Mouse (Mus musculus): Measurements from ENCODE around the gene Bicral. TPM values are rescaled to one million over a fixed set of nuclear protein-coding genes. Genes with fewer than 3 reads are reported as not detected.
"Not testable (repeated sequence)": the region's sequence is repeated elsewhere in the genome, so short reads cannot be mapped to it uniquely, and the experiment has no call there.

The Bicral gene
- polyA plus RNA-seq, 1 experiment from 2014 or later = 3.4 TPM

GRCm38 (mm10) chr17:46855328-46856106 is 2.8 kb downstream of the Bicral start:
- H3K27ac ChIP-seq (replicated peaks) = peak overlapping the region; percentile 100
- peaks cover 39% of the 10 kb centered on the region for H3K4me1 ChIP-seq
- no peaks in the 10 kb centered on the region for H3K9me3 ChIP-seq
- H3K9ac ChIP-seq = peak overlapping the region; percentile 100
- WGBS = 53% methylated on average over 15 of the region's 15 CpGs
- H3K4me2 ChIP-seq = peak overlapping the region; percentile 83
- ATAC-seq (ENCODE audit: extremely low read depth, insufficient number of reproducible peaks, low FRiP score, low TSS enrichment) = no peak
- H3K4me3 ChIP-seq = peak overlapping the region; percentile 98
- no peaks in the 10 kb centered on the region for H3K27me3 ChIP-seq (replicated peaks)
- H3K36me3 ChIP-seq = no peaks in the 10 kb centered on the region

GRCm38 (mm10) chr17:46854640-46855110 is 3.6 kb downstream of the Bicral start:
- Histone ChIP-seq H3K4me3 (peak overlapping the region; percentile 98), H3K36me3 (no peaks in the 10 kb centered on the region), H3K9me3 (no peaks in the 10 kb centered on the region), H3K9ac (peak overlapping the region; percentile 100), H3K27me3 (replicated peaks) (no peaks in the 10 kb centered on the region), H3K4me2 (peak overlapping the region; percentile 83), H3K27ac (replicated peaks) (peak overlapping the region; percentile 100), H3K4me1 (peaks cover 39% of the 10 kb centered on the region)
- ATAC-seq (ENCODE audit: extremely low read depth, insufficient number of reproducible peaks, low FRiP score, low TSS enrichment) = no peak
- WGBS = 15% methylated on average over 8 of the region's 8 CpGs

GRCm38 (mm10) chr17:46854096-46854495 is 4.2 kb downstream of the Bicral start:
- Histone ChIP-seq H3K9ac (0 out of 2 replicates have a peak overlapping the region, but pooled peaks have one; percentile 100), H3K27me3 (replicated peaks) (no peaks in the 10 kb centered on the region), H3K36me3 (no peaks in the 10 kb centered on the region), H3K27ac (replicated peaks) (peak overlapping the region; percentile 100), H3K4me2 (peak overlapping the region; percentile 83; the same call in 1 of the 2 replicates), H3K4me1 (peaks cover 38% of the 10 kb centered on the region), H3K9me3 (no peaks in the 10 kb centered on the region), H3K4me3 (no peak overlapping the region; the same call in 1 of the 2 replicates)
- 65% methylated on average over 7 of the region's 7 CpGs for WGBS
- ATAC-seq (ENCODE audit: extremely low read depth, insufficient number of reproducible peaks, low FRiP score, low TSS enrichment) = no peak

- Histone ChIP-seq H3K36me3 (no peaks in the 10 kb centered on the region), H3K9me3 (no peaks in the 10 kb centered on the region), H3K27me3 (replicated peaks) (no peaks in the 10 kb centered on the region), H3K4me3 (no peak overlapping the region), H3K9ac (peak overlapping the region; percentile 54; the same call in 1 of the 2 replicates), H3K27ac (replicated peaks) (peak overlapping the region; percentile 100), H3K4me2 (peak overlapping the region; percentile 40), H3K4me1 (peaks cover 36% of the 10 kb centered on the region)
- no peak for ATAC-seq (ENCODE audit: extremely low read depth, insufficient number of reproducible peaks, low FRiP score, low TSS enrichment)
- 31% methylated on average over 6 of the region's 6 CpGs for WGBS
These were observed 5.0 kb downstream of the Bicral start for GRCm38 (mm10) chr17:46853281-46853680.

- H3K27me3 ChIP-seq (replicated peaks) = no peaks in the 10 kb centered on the region
- H3K4me2 ChIP-seq = peak overlapping the region; percentile 40
- H3K9me3 ChIP-seq = no peaks in the 10 kb centered on the region
- peak overlapping the region; percentile 54; the same call in 1 of the 2 replicates for H3K9ac ChIP-seq
- ATAC-seq (ENCODE audit: extremely low read depth, insufficient number of reproducible peaks, low FRiP score, low TSS enrichment) = no peak
- H3K4me3 ChIP-seq = no peak overlapping the region
- H3K4me1 ChIP-seq = peaks cover 36% of the 10 kb centered on the region
- 28% methylated on average over 6 of the region's 6 CpGs for WGBS
- no peaks in the 10 kb centered on the region for H3K36me3 ChIP-seq
- H3K27ac ChIP-seq (replicated peaks) = peak overlapping the region; percentile 100
These were observed 5.6 kb downstream of the Bicral start for GRCm38 (mm10) chr17:46852725-46853124.

- Histone ChIP-seq H3K27ac (replicated peaks) (no peak overlapping the region), H3K9me3 (no peaks in the 10 kb centered on the region), H3K9ac (no peak overlapping the region), H3K4me3 (no peak overlapping the region), H3K4me2 (no peak overlapping the region), H3K4me1 (peaks cover 20% of the 10 kb centered on the region), H3K36me3 (no peaks in the 10 kb centered on the region), H3K27me3 (replicated peaks) (no peaks in the 10 kb centered on the region)
- 94% methylated on average over 7 of the region's 7 CpGs for WGBS
- no peak for ATAC-seq (ENCODE audit: extremely low read depth, insufficient number of reproducible peaks, low FRiP score, low TSS enrichment)
These were observed 11.1 kb downstream of the Bicral start for GRCm38 (mm10) chr17:46847206-46847605.

GRCm38 (mm10) chr17:46846573-46846972 is 11.7 kb downstream of the Bicral start:
- not testable (repeated sequence) for H3K9ac ChIP-seq; H3K4me2 ChIP-seq; H3K27me3 ChIP-seq (replicated peaks); H3K36me3 ChIP-seq; ATAC-seq (ENCODE audit: extremely low read depth, insufficient number of reproducible peaks, low FRiP score, low TSS enrichment); H3K27ac ChIP-seq (replicated peaks); H3K9me3 ChIP-seq; H3K4me3 ChIP-seq
- peaks cover 20% of the 10 kb centered on the region for H3K4me1 ChIP-seq
- WGBS = 94% methylated on average over 18 of the region's 18 CpGs

GRCm38 (mm10) chr17:46845262-46845661 is 13.0 kb downstream of the Bicral start:
- H3K27me3 ChIP-seq (replicated peaks) = no peaks in the 10 kb centered on the region
- 60% methylated on average over 12 of the region's 12 CpGs for WGBS
- no peak overlapping the region for H3K4me2 ChIP-seq
- H3K9ac ChIP-seq = 0 out of 2 replicates have a peak overlapping the region, but pooled peaks have one; percentile 28
- no peak for ATAC-seq (ENCODE audit: extremely low read depth, insufficient number of reproducible peaks, low FRiP score, low TSS enrichment)
- peaks cover 20% of the 10 kb centered on the region for H3K4me1 ChIP-seq
- peaks cover 7% of the 10 kb centered on the region; the same call in 1 of the 2 replicates for H3K36me3 ChIP-seq
- H3K9me3 ChIP-seq = no peaks in the 10 kb centered on the region
- no peak overlapping the region for H3K27ac ChIP-seq (replicated peaks)
- H3K4me3 ChIP-seq = no peak overlapping the region

- Histone ChIP-seq H3K9ac (0 out of 2 replicates have a peak overlapping the region, but pooled peaks have one; percentile 28), H3K4me3 (no peak overlapping the region), H3K27me3 (replicated peaks) (no peaks in the 10 kb centered on the region), H3K27ac (replicated peaks) (no peak overlapping the region), H3K4me1 (peaks cover 20% of the 10 kb centered on the region), H3K4me2 (no peak overlapping the region), H3K9me3 (no peaks in the 10 kb centered on the region), H3K36me3 (peaks cover 11% of the 10 kb centered on the region; the same call in 1 of the 2 replicates)
- WGBS = 62% methylated on average over 10 of the region's 10 CpGs
- ATAC-seq (ENCODE audit: extremely low read depth, insufficient number of reproducible peaks, low FRiP score, low TSS enrichment) = no peak
These were observed 13.5 kb downstream of the Bicral start for GRCm38 (mm10) chr17:46844811-46845210.

- H3K27me3 ChIP-seq (replicated peaks) = no peaks in the 10 kb centered on the region
- peaks cover 12% of the 10 kb centered on the region; the same call in 1 of the 2 replicates for H3K36me3 ChIP-seq
- H3K9me3 ChIP-seq = no peaks in the 10 kb centered on the region
- peaks cover 20% of the 10 kb centered on the region for H3K4me1 ChIP-seq
- H3K4me3 ChIP-seq = no peak overlapping the region
- 81% methylated on average over 7 of the region's 7 CpGs for WGBS
- ATAC-seq (ENCODE audit: extremely low read depth, insufficient number of reproducible peaks, low FRiP score, low TSS enrichment) = no peak
- H3K27ac ChIP-seq (replicated peaks) = no peak overlapping the region
- H3K9ac ChIP-seq = no peak overlapping the region
- no peak overlapping the region for H3K4me2 ChIP-seq
These were observed 14.6 kb downstream of the Bicral start for GRCm38 (mm10) chr17:46843716-46844115.

GRCm38 (mm10) chr17:46843022-46843421 is 15.3 kb downstream of the Bicral start:
- H3K4me2 ChIP-seq = no peak overlapping the region
- H3K27me3 ChIP-seq (replicated peaks) = no peaks in the 10 kb centered on the region
- WGBS = 74% methylated on average over 2 of the region's 2 CpGs
- H3K9me3 ChIP-seq = no peaks in the 10 kb centered on the region
- ATAC-seq (ENCODE audit: extremely low read depth, insufficient number of reproducible peaks, low FRiP score, low TSS enrichment) = no peak
- peaks cover 20% of the 10 kb centered on the region for H3K4me1 ChIP-seq
- peaks cover 12% of the 10 kb centered on the region; the same call in 1 of the 2 replicates for H3K36me3 ChIP-seq
- no peak overlapping the region for H3K9ac ChIP-seq
- no peak overlapping the region; the same call in 1 of the 2 replicates for H3K27ac ChIP-seq (replicated peaks)
- H3K4me3 ChIP-seq = no peak overlapping the region

All from heart, embryonic 13.5 days (tissue).